Mouse (Mus musculus): ENCODE data around the gene Sh3bgrl.

DNA sequence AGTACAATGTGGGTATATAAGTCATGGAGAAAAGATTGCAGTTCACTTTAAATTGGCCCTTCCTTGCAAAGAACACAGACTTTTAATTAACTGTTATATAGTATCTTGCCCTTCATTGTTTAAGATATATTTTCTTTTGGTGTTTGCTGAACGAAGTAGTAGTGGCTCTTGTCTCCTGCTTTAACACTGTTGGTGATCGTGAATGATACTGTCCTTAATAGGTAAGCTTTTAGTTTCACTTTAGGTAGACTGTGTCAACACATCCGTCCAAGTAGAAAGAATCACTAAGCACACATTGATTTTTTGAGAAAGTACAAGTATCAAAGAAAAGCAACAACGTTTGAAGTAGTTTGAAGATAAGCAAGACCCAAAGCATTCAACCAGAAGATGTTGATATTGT, 65.7 kb downstream of the Sh3bgrl start:
- TF ChIP-seq POLR2A (IDR thresholded peaks at IDR 0.05; ENCODE audit: insufficient read length, low read depth) (no peak), SRF (IDR thresholded peaks at IDR 0.05; ENCODE audit: control insufficient read depth, insufficient read length, low read depth) (no peak), CEBPB (IDR thresholded peaks at IDR 0.05; ENCODE audit: insufficient read depth, poor library complexity, severe bottlenecking) (no peak), MYOG (IDR thresholded peaks at IDR 0.05; ENCODE audit: control insufficient read depth in 1 of 3, insufficient read depth in 1 of 3, insufficient read length in 2 of 3, low read depth in 2 of 3) (no peak)

Measured in myocyte (in vitro differentiated cells).